Mouse (Mus musculus) neural tube, embryonic 14.5 days (tissue): ENCODE measurements at regions not wholly inside any gene's neighbourhood (a gene's known extent, or its start where the extent isn't known, plus 50 kb on each side); places are given as distances from the start of the nearest gene placed in this dataset.

Experiments
- ATAC-seq: fragments of 200-750 bp; cut with Nextera tagmentation; 2 replicates; pipeline ENCODE4 v1.8.0; 2017; ENCODE audit warnings: low read depth, mild to moderate bottlenecking, moderate TSS enrichment, moderate library complexity
- H3K27ac ChIP-seq: fragments of 300-500 bp; sonication (generic); 2 replicates; pipeline ENCODE4 v1.5.1; 2014; ENCODE audit warnings: low read depth, mild to moderate bottlenecking, control low read depth, low read length, moderate library complexity, mixed read lengths
- H3K27me3 ChIP-seq: fragments of 300-500 bp; sonication (generic); 2 replicates; pipeline ENCODE4 v1.6.1; 2014; ENCODE audit warnings: low read length; ENCODE audit not compliant: control insufficient read depth, insufficient read depth
- H3K36me3 ChIP-seq: fragments of 300-500 bp; sonication (generic); 2 replicates; pipeline ENCODE4 v1.6.1; 2014; ENCODE audit warnings: low read length, mixed read lengths; ENCODE audit not compliant: control insufficient read depth, insufficient read depth
- H3K4me1 ChIP-seq: fragments of 300-500 bp; sonication (generic); 2 replicates; pipeline ENCODE4 v1.6.1; 2014; ENCODE audit warnings: low read length; ENCODE audit not compliant: control insufficient read depth, insufficient read depth
- H3K4me2 ChIP-seq: fragments of 300-500 bp; sonication (generic); 2 replicates; pipeline ENCODE4 v1.6.1; 2014; ENCODE audit warnings: mild to moderate bottlenecking, low read depth, low read length, control low read depth
- H3K4me3 ChIP-seq: fragments of 300-500 bp; sonication (generic); 2 replicates; pipeline ENCODE4 v1.5.1; 2014; ENCODE audit warnings: low read depth, low read length, control low read depth, mixed read lengths
- H3K9ac ChIP-seq: fragments of 300-500 bp; sonication (generic); replicated peaks from 2 replicates; pipeline ENCODE4 v1.6.1; 2014; ENCODE audit warnings: low read depth, mild to moderate bottlenecking, control low read depth, low read length, mixed read lengths
- H3K9me3 ChIP-seq: fragments of 300-500 bp; sonication (generic); 2 replicates; pipeline ENCODE4 v1.6.1; 2016; ENCODE audit warnings: low read length; ENCODE audit not compliant: control insufficient read depth
- WGBS: fragments of 180-500 bp; shearing (Covaris S2); extraction: QIAGEN DNeasy Blood & Tissue Kit; methylation state at CpG from one replicate; pipeline ENCODE4 v1.1.7; 2014; 5-methylcytosine and 5-hydroxymethylcytosine counted together

DNA sequence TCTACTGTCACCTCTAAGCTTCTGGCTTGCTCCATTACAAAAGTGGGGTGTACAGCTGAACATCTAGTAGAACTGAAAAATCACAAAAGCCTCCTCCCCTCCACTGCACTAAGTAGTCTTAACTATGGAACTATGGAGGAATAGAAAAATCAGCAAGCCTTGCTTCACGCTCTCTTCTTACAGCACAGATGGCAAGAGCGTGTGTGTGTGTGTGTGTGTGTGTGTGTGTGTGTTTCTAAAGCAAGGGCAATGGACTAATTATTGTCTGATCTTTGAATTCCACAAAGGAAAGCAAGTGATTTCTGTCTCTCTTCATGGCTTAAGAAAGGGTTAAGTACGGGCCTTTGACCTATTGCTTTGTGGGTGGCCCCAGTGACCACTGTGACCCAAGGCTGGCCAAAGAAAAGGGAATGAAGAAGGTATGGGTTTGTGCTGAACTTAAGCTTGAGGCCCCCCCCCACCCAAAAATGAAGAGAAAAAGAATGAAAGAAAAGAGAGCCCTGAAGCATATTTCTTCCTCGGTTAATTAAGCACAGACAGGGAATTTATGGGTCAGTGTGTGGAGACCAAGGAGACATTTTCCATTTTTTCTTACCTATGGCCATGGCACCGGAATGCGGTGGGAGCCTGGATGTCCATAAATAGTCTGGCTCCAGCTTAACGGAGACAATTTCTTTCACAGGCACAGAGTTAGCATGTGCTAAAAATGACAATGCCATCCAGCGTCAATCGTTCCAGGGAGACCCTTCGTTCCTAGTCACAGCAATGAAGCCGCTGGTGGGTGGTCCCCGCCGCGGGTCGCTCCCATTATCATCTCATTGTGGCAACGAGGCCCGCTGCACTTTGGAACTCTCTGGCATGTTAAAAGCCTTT lies 119.8 kb downstream of the Zbtb18 start:
- H3K4me2 ChIP-seq, result peak overlapping the region; percentile 2; the same call in 1 of the 2 replicates
- no peak overlapping the region for H3K4me3 ChIP-seq
- no peaks in the 10 kb centered on the region for H3K27me3 ChIP-seq
- no peaks in the 10 kb centered on the region for H3K9me3 ChIP-seq
- H3K27ac ChIP-seq, result no peak overlapping the region
- ATAC-seq, result peak; percentile 66; the same call in 1 of the 2 replicates
- WGBS, result 12% methylated on average over 17 of the region's 17 CpGs
- H3K36me3 ChIP-seq, result no peaks in the 10 kb centered on the region
- peaks cover 5% of the 10 kb centered on the region; the same call in 1 of the 2 replicates for H3K4me1 ChIP-seq
- no peak overlapping the region for H3K9ac ChIP-seq

DNA sequence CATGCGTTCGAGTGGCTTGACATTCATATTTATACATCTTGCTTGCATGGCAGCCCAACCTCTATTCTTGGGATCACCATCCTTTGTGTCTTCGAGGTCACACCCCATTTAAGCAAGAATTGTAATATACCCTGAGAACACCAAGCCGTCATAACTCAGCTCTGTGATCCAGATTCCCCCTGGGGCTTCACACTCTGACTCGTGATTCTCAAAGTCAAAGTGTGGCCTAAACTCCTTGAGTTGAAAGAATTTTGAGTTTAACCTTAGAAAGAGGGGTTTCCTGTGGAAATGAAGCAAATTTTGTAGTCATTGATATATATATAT lies 120.4 kb downstream of the Zbtb18 start:
- Histone ChIP-seq H3K4me3 (no peak overlapping the region), H3K36me3 (no peaks in the 10 kb centered on the region), H3K4me1 (peaks cover 5% of the 10 kb centered on the region; the same call in 1 of the 2 replicates), H3K9me3 (no peaks in the 10 kb centered on the region), H3K9ac (no peak overlapping the region), H3K27me3 (no peaks in the 10 kb centered on the region), H3K27ac (no peak overlapping the region), H3K4me2 (peak overlapping the region; percentile 2; the same call in 1 of the 2 replicates)
- ATAC-seq, result peak; percentile 4; the same call in 1 of the 2 replicates
- 11% methylated on average over 5 of the region's 5 CpGs for whole genome bisulfite sequencing

DNA sequence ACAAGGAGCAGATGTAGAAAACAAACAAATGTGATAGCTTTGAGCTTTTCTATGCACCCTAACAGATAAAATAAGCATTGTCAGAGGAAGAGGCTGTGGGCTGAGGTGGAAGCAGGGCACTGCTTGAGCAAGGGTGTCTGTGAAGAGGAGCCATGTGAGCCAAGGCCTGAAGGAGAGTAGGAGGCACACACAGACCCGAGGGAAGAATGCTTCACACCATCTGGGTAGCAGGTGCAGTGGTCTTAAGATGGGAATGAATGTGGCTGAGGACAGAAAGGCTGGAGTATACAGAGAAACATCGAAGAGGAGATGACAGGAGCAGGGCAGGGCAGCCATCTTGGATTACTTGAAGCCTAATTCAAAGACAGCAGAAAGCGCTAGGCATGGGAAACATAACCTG lies 123.5 kb downstream of the Zbtb18 start:
- Histone ChIP-seq H3K9me3 (no peaks in the 10 kb centered on the region), H3K4me1 (peaks cover 5% of the 10 kb centered on the region; the same call in 1 of the 2 replicates), H3K36me3 (no peaks in the 10 kb centered on the region), H3K4me3 (no peak overlapping the region), H3K9ac (no peak overlapping the region), H3K27me3 (no peaks in the 10 kb centered on the region), H3K4me2 (no peak overlapping the region), H3K27ac (no peak overlapping the region)
- no peak for ATAC-seq
- WGBS, result 89% methylated on average over 3 of the region's 3 CpGs

DNA sequence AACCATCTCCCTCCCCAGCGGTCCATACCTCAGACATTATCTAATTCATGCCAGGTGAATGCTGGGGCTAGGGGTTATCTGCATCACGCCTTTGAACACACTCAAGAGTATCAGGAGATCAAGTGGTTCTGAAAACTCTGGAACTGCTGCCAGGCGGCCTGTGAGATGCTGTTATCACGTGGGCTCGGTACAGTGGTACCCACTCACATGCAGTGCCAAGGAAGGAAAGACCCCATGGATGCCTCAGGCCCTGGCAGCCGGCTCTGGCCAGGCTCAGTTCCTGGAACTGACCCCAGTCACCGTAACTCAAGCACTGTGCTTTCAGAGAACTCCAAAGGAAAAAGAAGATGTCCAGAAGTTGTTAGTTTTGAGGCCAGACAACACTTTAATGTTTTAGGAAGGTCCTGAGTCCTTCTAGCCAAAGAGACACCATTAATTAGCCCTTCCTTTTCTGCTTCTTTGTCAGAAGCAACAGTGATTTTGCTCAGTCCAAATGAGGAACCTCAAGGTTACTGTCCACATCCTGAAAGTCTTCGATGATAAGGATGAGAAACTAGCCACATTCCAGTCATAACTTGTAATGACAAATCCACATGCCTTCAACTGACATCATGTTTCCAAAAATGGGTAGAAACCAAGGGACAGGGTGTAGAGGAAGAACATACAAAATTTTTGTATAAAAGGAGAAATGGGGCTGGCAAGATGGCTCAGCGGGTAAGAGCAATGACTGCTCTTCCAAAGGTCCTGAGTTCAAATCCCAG lies 126.1 kb downstream of the Zbtb18 start:
- ATAC-seq, result no peak
- WGBS, result 92% methylated on average over 9 of the region's 9 CpGs
- Histone ChIP-seq H3K4me3 (no peak overlapping the region), H3K4me1 (no peaks in the 10 kb centered on the region), H3K9me3 (no peaks in the 10 kb centered on the region), H3K27ac (no peak overlapping the region), H3K27me3 (no peaks in the 10 kb centered on the region), H3K4me2 (no peak overlapping the region), H3K36me3 (no peaks in the 10 kb centered on the region), H3K9ac (no peak overlapping the region)

DNA sequence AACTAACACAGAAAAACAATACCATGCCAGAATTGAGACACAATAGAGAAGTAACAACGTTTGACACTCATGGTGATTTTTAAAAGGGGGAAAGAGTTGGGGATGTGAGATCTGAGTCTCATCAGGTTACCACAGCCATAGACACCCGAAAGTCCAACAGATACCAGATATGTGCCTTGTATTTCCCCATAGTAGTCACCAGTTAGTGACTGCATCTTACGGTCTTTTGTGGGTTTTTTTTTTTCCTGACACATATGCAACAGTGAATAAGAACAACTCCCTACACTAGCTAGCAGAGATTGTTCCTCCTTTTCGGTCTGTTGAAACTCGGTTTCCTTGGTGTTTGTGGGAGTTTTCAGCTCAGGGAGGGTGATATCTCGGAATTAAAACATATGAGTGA lies 127.4 kb downstream of the Zbtb18 start:
- Histone ChIP-seq H3K9me3 (no peaks in the 10 kb centered on the region), H3K27me3 (no peaks in the 10 kb centered on the region), H3K4me1 (no peaks in the 10 kb centered on the region), H3K4me3 (no peak overlapping the region), H3K36me3 (no peaks in the 10 kb centered on the region), H3K9ac (no peak overlapping the region), H3K27ac (no peak overlapping the region), H3K4me2 (no peak overlapping the region)
- ATAC-seq, result no peak
- 90% methylated on average over 6 of the region's 6 CpGs for WGBS

DNA sequence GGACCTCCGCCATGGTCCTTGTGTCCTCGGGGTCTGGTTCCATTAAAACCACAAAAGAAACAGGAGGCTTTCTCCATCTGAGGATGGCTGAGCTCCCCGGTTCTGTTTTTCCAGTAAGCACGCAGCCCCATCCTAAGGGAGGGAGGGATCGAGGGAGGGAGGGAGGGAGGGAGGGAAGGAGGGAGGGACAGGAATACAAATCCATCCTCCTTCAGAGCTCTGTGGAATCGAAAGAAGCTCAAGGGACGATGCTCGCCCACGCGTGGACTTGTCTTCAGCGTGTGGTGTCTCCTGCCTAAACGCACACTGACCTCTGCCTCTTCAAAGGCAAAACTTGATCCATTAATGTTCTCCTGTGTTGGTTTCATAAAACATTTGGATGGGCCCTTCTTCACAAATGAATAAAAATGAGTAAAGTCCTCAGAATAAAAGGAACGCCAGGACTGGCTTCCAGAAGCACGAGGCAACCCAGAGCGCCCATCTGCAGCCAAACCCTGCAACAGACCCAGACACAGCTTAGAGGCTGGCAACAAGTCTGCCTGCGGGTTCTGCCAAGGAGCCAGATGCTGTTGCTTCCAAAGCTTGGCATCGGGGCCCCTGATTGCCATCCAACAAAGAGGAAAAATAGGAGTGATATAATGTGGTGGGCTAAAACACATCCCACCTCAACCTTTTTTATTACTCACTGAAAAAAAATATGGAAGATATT lies 131.0 kb downstream of the Zbtb18 start:
- H3K27ac ChIP-seq, result no peak overlapping the region
- no peak for ATAC-seq

DNA sequence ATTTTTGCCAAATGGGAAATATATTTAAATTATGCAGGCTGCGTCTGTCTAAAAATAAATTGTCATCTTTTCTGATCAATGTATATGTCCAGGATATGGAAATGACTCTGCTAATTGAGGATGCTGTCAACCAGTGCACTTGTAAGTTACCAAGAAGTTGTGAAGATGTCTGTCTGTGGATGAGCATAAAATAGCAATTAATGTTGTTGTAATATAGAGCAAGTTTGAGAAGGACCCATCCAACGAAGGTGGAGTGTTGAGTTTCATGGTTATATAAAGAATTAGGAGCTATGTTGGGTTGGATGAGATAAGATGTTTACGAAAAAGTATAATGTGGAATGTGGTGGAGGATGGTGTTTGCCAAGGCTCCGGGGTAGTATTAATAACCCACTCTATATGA lies 131.6 kb downstream of the Zbtb18 start:
- Histone ChIP-seq H3K4me2 (no peak overlapping the region), H3K4me1 (no peaks in the 10 kb centered on the region), H3K27me3 (no peaks in the 10 kb centered on the region), H3K4me3 (no peak overlapping the region), H3K27ac (no peak overlapping the region), H3K9me3 (no peaks in the 10 kb centered on the region), H3K36me3 (no peaks in the 10 kb centered on the region), H3K9ac (no peak overlapping the region)
- 95% methylated on average over 4 of the region's 4 CpGs for WGBS
- ATAC-seq, result no peak

More for the DNA sequence above, 131.0 kb downstream of the Zbtb18 start:
- no peak overlapping the region for H3K4me3 ChIP-seq
- no peaks in the 10 kb centered on the region for H3K36me3 ChIP-seq
- no peak overlapping the region for H3K4me2 ChIP-seq
- WGBS, result 88% methylated on average over 17 of the region's 17 CpGs
- H3K27me3 ChIP-seq, result no peaks in the 10 kb centered on the region
- H3K4me1 ChIP-seq, result no peaks in the 10 kb centered on the region
- H3K9me3 ChIP-seq, result no peaks in the 10 kb centered on the region
- no peak overlapping the region for H3K9ac ChIP-seq

DNA sequence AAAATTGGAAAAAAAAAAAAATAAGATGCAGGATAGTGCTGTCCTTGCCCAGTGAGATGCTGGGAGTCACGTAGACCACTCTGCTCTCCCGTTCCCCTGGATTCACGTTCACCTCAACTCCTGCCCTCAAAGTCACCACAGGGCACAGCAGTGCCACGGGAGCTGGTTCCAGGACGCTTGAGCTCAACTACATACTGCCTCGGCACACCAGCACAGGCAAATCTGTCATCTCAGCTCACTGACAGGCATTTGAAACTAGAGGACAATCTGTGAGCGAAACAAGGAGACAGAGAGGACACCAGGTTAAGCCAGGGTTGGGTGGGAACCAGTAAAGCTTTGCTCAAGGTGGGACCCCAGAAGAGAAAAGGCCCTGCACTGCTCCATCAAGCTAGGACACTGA lies 132.2 kb downstream of the Zbtb18 start:
- WGBS, result 90% methylated on average over 7 of the region's 7 CpGs
- Histone ChIP-seq H3K9me3 (no peaks in the 10 kb centered on the region), H3K4me1 (no peaks in the 10 kb centered on the region), H3K27me3 (no peaks in the 10 kb centered on the region), H3K9ac (no peak overlapping the region), H3K4me2 (no peak overlapping the region), H3K36me3 (no peaks in the 10 kb centered on the region), H3K4me3 (no peak overlapping the region), H3K27ac (no peak overlapping the region)
- no peak for ATAC-seq
